Mouse (Mus musculus): ENCODE data around the gene Cldn22. TPM values are rescaled to one million over a fixed set of nuclear protein-coding genes. Genes with fewer than 3 reads are reported as not detected.
"Not testable (repeated sequence)": the region's sequence is repeated elsewhere in the genome, so short reads cannot be mapped to it uniquely, and the experiment has no call there.

The Cldn22 gene
- total and polyA plus RNA-seq, 2 experiments: not detected

DNA sequence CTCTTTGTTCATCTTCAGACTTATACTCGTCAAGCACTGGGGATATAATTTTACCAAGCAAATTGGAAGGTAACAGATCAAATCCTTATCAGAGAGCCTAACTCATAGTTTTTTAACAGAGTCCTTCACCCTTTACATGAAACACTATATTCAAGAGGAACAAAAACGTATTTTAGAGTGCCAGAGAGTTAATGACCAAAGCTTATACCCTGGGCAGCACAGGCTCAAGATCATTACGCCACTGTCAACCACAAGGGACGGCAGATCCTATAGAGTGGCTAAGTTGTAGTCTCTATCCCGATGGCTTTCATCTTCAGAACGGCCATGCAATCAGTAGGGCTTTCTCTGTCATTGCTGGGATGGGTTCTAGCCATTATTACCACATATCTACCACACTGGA is 2.4 kb upstream of the Cldn22 start, which contains the start of gene Cldn24:
Cldn24 (plus strand) TSS at position 301 of the 400 bp plus-strand sequence.
- H3K36me3 ChIP-seq (ENCODE audit: control insufficient read depth, insufficient read depth, low read length): no peaks in the 10 kb centered on the region
- no peak within 1 kb of the TSS for H3K27ac ChIP-seq (replicated peaks; ENCODE audit: insufficient read depth, low read depth, low read length)
- no peak within 1 kb of the TSS for H3K9ac ChIP-seq (ENCODE audit: low read depth, low read length)
- WGBS: 84% methylated on average over 6 of the region's 6 CpGs
- no peak for TF ChIP-seq CTCF (IDR thresholded peaks at IDR 0.05; ENCODE audit: low read depth, low read length)
- TF ChIP-seq POLR2A (IDR thresholded peaks at IDR 0.05; ENCODE audit: extremely low read depth, insufficient read depth, low read length): no peak
- no peaks in the 10 kb centered on the region for H3K79me2 ChIP-seq (ENCODE audit: control insufficient read depth, insufficient read depth, low read length)
- H3K27me3 ChIP-seq (ENCODE audit: control insufficient read depth, insufficient read depth, low read length): no peaks in the 10 kb centered on the region
- no peak for DNase-seq (ENCODE audit: extremely low read depth, low read depth, low spot score)
- no peaks in the 10 kb centered on the region for H3K4me1 ChIP-seq (ENCODE audit: control insufficient read depth, insufficient read depth, low read length)
- H3K4me3 ChIP-seq (ENCODE audit: insufficient read depth, low read depth, low read length): no peak within 1 kb of the TSS

DNA sequence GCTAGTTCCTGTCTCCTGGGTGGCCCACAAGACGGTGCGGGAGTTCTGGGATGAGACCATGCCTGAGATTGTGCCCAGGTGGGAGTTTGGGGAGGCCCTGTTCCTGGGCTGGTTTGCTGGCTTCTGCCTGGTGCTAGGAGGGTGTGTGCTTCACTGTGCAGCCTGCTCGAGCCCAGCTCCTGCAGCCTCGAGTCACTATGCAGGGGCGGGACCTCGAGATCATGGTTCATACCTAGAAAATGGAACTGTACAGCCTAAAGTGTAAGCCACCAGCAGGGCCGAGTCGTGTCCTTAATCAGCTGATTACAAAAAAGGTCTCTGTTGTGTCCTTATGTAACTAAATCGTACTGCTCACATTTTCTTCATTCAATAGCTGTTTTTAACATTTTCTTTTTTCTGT is 1.7 kb upstream of the Cldn22 start:
- not testable (repeated sequence) for H3K9ac ChIP-seq (ENCODE audit: low read depth, low read length); H3K4me1 ChIP-seq (ENCODE audit: control insufficient read depth, insufficient read depth, low read length); DNase-seq (ENCODE audit: extremely low read depth, low read depth, low spot score); H3K4me3 ChIP-seq (ENCODE audit: insufficient read depth, low read depth, low read length); H3K27ac ChIP-seq (replicated peaks; ENCODE audit: insufficient read depth, low read depth, low read length); H3K79me2 ChIP-seq (ENCODE audit: control insufficient read depth, insufficient read depth, low read length); H3K36me3 ChIP-seq (ENCODE audit: control insufficient read depth, insufficient read depth, low read length); H3K27me3 ChIP-seq (ENCODE audit: control insufficient read depth, insufficient read depth, low read length)
- 75% methylated on average over 7 of the region's 9 CpGs for WGBS

DNA sequence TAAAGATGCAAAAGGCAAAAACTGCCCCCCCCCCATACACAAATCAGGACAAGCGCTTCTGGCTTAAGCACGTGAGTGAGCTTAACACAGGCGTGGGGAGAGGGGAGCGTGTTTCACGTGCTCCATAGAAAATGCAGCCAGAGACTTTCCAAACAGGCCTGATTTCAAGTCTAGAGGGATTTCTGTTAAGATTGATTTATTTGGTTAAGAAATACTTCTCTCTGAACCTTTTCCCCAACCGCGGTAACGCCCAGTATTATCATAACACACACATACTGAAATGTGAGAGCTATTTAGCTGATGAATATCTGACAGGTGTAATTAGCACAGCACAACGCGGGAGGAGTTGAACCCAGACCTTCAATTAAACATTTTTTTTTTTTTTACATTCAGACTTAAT is 505 bp upstream of the Cldn22 start:
- WGBS: 82% methylated on average over 10 of the region's 10 CpGs
- H3K9ac ChIP-seq (ENCODE audit: low read depth, low read length): no peak overlapping the region
- no peak overlapping the region for H3K4me3 ChIP-seq (ENCODE audit: insufficient read depth, low read depth, low read length)
- H3K27me3 ChIP-seq (ENCODE audit: control insufficient read depth, insufficient read depth, low read length): no peaks in the 10 kb centered on the region
- no peaks in the 10 kb centered on the region for H3K79me2 ChIP-seq (ENCODE audit: control insufficient read depth, insufficient read depth, low read length)
- TF ChIP-seq POLR2A (IDR thresholded peaks at IDR 0.05; ENCODE audit: extremely low read depth, insufficient read depth, low read length) (no peak), CTCF (IDR thresholded peaks at IDR 0.05; ENCODE audit: low read depth, low read length) (no peak)
- H3K4me1 ChIP-seq (ENCODE audit: control insufficient read depth, insufficient read depth, low read length): no peaks in the 10 kb centered on the region
- H3K36me3 ChIP-seq (ENCODE audit: control insufficient read depth, insufficient read depth, low read length): peaks cover 2% of the 10 kb centered on the region; the same call in 1 of the 2 replicates
- no peak for DNase-seq (ENCODE audit: extremely low read depth, low read depth, low spot score)
- no peak overlapping the region for H3K27ac ChIP-seq (replicated peaks; ENCODE audit: insufficient read depth, low read depth, low read length)

DNA sequence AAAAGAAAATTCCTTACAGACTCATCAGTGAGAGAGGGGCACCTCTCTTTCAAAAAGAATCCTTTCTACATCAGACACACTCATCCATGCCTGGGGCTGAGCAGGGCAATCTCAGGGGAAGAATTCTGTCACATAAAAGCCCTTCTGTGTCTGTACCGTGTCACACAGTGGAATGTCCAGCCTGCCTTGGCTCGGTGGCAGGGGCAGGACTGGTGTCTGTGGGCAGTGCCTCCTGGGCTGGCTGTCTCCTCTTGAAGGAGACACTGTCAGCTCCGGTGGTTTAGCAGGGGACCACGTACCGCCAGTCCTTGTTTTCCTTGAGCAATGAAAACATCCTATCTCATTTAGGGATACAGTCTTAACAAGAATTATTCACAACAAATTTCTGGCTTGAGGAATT is 1.3 kb downstream of the Cldn22 start:
- H3K4me3 ChIP-seq (ENCODE audit: insufficient read depth, low read depth, low read length): no peak overlapping the region
- H3K79me2 ChIP-seq (ENCODE audit: control insufficient read depth, insufficient read depth, low read length): no peaks in the 10 kb centered on the region
- DNase-seq (ENCODE audit: extremely low read depth, low read depth, low spot score): no peak
- no peak overlapping the region for H3K9ac ChIP-seq (ENCODE audit: low read depth, low read length)
- no peak overlapping the region for H3K27ac ChIP-seq (replicated peaks; ENCODE audit: insufficient read depth, low read depth, low read length)
- TF ChIP-seq POLR2A (IDR thresholded peaks at IDR 0.05; ENCODE audit: extremely low read depth, insufficient read depth, low read length) (no peak), CTCF (IDR thresholded peaks at IDR 0.05; ENCODE audit: low read depth, low read length) (no peak)
- no peaks in the 10 kb centered on the region for H3K27me3 ChIP-seq (ENCODE audit: control insufficient read depth, insufficient read depth, low read length)
- H3K36me3 ChIP-seq (ENCODE audit: control insufficient read depth, insufficient read depth, low read length): peaks cover 7% of the 10 kb centered on the region; the same call in 1 of the 2 replicates
- 87% methylated on average over 5 of the region's 5 CpGs for WGBS
- H3K4me1 ChIP-seq (ENCODE audit: control insufficient read depth, insufficient read depth, low read length): no peaks in the 10 kb centered on the region

DNA sequence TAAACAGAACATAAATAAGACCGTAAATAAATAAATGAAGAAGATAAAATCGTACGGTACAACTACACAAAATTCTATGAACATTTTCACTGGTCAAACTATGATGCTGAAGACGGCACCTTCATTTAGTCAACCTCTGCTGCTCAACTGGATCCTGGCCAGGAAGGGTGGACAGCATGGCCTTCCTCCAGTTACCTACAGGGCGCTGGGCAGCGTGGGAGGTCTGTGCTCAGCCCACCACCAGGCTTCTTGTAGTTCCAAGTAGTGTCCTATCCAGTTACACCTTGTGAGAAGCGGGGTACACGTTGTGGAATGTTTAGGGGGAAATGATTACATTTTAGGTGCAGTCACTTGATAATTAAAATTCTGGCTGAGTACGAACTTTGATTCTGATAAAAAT is 2.6 kb downstream of the Cldn22 start:
- Histone ChIP-seq H3K4me3 (ENCODE audit: insufficient read depth, low read depth, low read length) (no peak overlapping the region), H3K27ac (replicated peaks; ENCODE audit: insufficient read depth, low read depth, low read length) (no peak overlapping the region), H3K79me2 (ENCODE audit: control insufficient read depth, insufficient read depth, low read length) (no peaks in the 10 kb centered on the region), H3K9ac (ENCODE audit: low read depth, low read length) (no peak overlapping the region), H3K36me3 (ENCODE audit: control insufficient read depth, insufficient read depth, low read length) (peaks cover 9% of the 10 kb centered on the region; the same call in 1 of the 2 replicates), H3K27me3 (ENCODE audit: control insufficient read depth, insufficient read depth, low read length) (no peaks in the 10 kb centered on the region), H3K4me1 (ENCODE audit: control insufficient read depth, insufficient read depth, low read length) (no peaks in the 10 kb centered on the region)
- 94% methylated on average over 9 of the region's 9 CpGs for WGBS
- DNase-seq (ENCODE audit: extremely low read depth, low read depth, low spot score): no peak
- TF ChIP-seq CTCF (IDR thresholded peaks at IDR 0.05; ENCODE audit: low read depth, low read length) (no peak), POLR2A (IDR thresholded peaks at IDR 0.05; ENCODE audit: extremely low read depth, insufficient read depth, low read length) (no peak)

DNA sequence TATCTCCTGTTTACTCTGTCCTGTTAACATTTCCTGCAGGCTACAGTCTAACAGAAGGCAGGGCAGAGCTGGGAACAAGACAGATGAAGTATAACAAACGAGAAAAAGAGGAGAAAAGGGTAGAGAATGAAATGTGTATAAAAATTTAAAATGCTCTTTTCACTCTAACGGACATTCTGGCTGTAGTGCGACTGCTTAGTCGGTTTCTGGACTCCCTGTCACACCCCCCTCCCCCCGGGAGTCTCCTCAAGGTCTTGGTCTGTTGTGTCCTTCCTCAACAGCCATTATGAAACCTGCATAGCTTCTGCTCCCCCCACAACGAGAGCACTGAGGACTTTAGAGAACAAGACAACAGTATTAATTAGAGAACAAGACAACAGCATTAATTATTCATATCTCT is 8.3 kb downstream of the Cldn22 start:
- 80% methylated on average over 6 of the region's 6 CpGs for WGBS
- Histone ChIP-seq H3K4me3 (ENCODE audit: insufficient read depth, low read depth, low read length) (no peak overlapping the region), H3K36me3 (ENCODE audit: control insufficient read depth, insufficient read depth, low read length) (peaks cover 8% of the 10 kb centered on the region; the same call in 1 of the 2 replicates), H3K27me3 (ENCODE audit: control insufficient read depth, insufficient read depth, low read length) (no peaks in the 10 kb centered on the region), H3K4me1 (ENCODE audit: control insufficient read depth, insufficient read depth, low read length) (no peaks in the 10 kb centered on the region), H3K79me2 (ENCODE audit: control insufficient read depth, insufficient read depth, low read length) (no peaks in the 10 kb centered on the region), H3K27ac (replicated peaks; ENCODE audit: insufficient read depth, low read depth, low read length) (no peak overlapping the region), H3K9ac (ENCODE audit: low read depth, low read length) (no peak overlapping the region)
- no peak for DNase-seq (ENCODE audit: extremely low read depth, low read depth, low spot score)
- TF ChIP-seq CTCF (IDR thresholded peaks at IDR 0.05; ENCODE audit: low read depth, low read length): no peak
- TF ChIP-seq POLR2A (IDR thresholded peaks at IDR 0.05; ENCODE audit: extremely low read depth, insufficient read depth, low read length): no peak

All from liver, adult 2 months (tissue).